Mouse (Mus musculus) central nervous system, embryonic 11.5 days (tissue): Measurements from ENCODE around the gene S100a2. TPM values are rescaled to one million over a fixed set of nuclear protein-coding genes. Genes with fewer than 3 reads are reported as not detected.

Experiments
- polyA plus RNA-seq: library from polyadenylated mRNA; depleted of rRNA; stranded (reverse); fragments of >200 nt; gene quantifications from 2 replicates; pipeline ENCODE4 v1.2.3, GENCODE M21; 2012; rRNA removed

The S100a2 gene
- polyA plus RNA-seq, result not detected in 2 replicates

GRCm38 (mm10) chr3:90589947-90590346 is at the start of gene S100a2:
S100a2 (plus strand) TSS chr3:90590247.

GRCm38 (mm10) chr3:90560008-90560628 is 29.9 kb upstream of the S100a2 start, which contains the start of gene S100a3:
S100a3 (plus strand) TSS chr3:90560578.

DNA sequence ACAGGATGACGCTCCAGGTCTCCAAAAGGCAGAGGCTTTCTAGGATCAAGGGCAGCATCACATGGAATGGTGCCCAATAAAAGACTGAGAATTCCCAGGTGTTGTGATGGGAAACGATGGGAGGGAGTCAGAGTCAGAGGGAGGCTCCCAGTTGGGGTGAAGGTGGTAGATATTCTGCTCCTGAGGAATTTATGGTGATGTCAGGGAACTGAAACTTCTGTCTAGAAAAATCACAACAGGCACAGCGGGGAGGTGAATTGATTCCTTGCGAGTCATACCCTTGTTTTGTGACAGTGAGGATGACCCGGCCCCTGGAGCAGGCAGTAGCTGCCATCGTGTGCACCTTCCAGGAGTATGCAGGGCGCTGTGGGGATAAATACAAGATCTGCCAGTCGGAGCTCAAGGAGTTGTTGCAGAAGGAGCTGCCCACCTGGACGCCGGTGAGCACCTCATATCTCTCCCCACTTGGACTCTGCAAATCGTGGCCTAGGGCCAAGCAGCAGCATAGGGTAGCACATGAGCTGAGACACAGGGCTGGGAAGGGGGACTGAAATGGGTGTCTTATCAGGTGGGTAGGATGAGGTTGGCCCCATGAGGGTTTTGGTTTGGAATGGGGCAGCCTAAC is 11.6 kb downstream of the S100a2 start, which contains the start of gene Gm42674:
Gene Gm42674, plus strand, starts transcription at position 419 of the 625 bp plus-strand sequence.

GRCm38 (mm10) chr3:90603623-90604022 is 13.6 kb downstream of the S100a2 start, which contains the start of gene S100a4:
S100a4 (plus strand) TSS chr3:90603771.

GRCm38 (mm10) chr3:90608223-90608622 is 18.2 kb downstream of the S100a2 start, which contains the start of gene S100a5:
S100a5 (plus strand) TSS chr3:90608523.

DNA sequence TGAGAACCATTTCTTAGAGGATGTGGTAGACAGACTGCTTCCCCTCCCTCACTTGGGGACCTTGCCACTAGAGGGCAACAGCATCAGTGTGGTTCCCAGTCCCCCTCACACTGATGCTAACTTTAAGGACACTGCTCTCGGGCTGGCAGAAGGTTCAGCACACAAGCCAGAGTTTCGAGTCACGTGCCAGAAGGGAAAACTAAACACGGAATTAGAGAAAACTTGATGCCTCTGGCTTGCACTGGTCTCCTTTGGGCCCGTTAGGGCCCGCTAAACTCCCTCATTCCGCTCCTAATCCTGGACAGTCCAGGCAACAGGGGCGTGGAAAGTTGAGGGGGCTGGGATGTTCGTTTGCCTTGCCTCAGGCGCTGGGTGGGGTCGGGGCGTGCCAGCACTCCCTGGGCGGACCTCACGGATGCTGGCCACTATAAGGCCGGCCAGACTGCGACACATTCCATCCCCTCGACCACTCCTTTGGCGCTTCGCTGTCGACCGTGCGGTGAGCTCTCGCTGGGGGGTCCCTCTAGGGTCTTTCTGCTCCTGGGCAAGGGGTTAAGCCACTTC is 22.8 kb downstream of the S100a2 start, which contains the start of gene S100a6:
Gene S100a6, plus strand, starts transcription at position 155 of the 564 bp plus-strand sequence.

Other genes starting within 250 kb of the S100a2 start
- gene Slc27a3, start 200.3 kb upstream of the S100a2 start, polyA plus RNA-seq, result 29.9 and 31.1 TPM in 2 replicates
- 48.4 and 57.9 TPM in 2 replicates for gene Ints3, start 156.6 kb upstream of the S100a2 start, polyA plus RNA-seq
- gene Npr1, start 124.4 kb upstream of the S100a2 start, polyA plus RNA-seq, result 6.0 and 11.9 TPM in 2 replicates
- 245 and 276 TPM in 2 replicates for gene Ilf2, start 114.1 kb upstream of the S100a2 start, polyA plus RNA-seq
- 23.3 and 41.3 TPM in 2 replicates for gene Snapin, start 99.2 kb upstream of the S100a2 start, polyA plus RNA-seq
- gene Chtop, start 80.7 kb upstream of the S100a2 start, polyA plus RNA-seq, result 208 and 235 TPM in 2 replicates
- 11.4 and 11.6 TPM in 2 replicates for gene S100a1, start 75.9 kb upstream of the S100a2 start, polyA plus RNA-seq
- gene S100a13, start 75.8 kb upstream of the S100a2 start, polyA plus RNA-seq, result 12.0 and 14.2 TPM in 2 replicates
- gene S100a14, start 63.4 kb upstream of the S100a2 start, polyA plus RNA-seq, result 0.05 TPM in 1 of 2 replicates, not detected in the other
- 21.0 and 26.2 TPM in 2 replicates for gene S100a16, start 53.0 kb upstream of the S100a2 start, polyA plus RNA-seq
- gene S100a3, start 29.7 kb upstream of the S100a2 start, polyA plus RNA-seq, result 0.04 TPM in 1 of 2 replicates, not detected in the other
- not detected in 2 replicates for gene Gm42674, start 11.7 kb downstream of the S100a2 start, polyA plus RNA-seq
- 2.1 and 2.6 TPM in 2 replicates for gene S100a4, start 13.5 kb downstream of the S100a2 start, polyA plus RNA-seq
- gene S100a5, start 18.3 kb downstream of the S100a2 start, polyA plus RNA-seq, result not detected in 2 replicates
- gene S100a6, start 22.6 kb downstream of the S100a2 start, polyA plus RNA-seq, result 14.9 and 15.9 TPM in 2 replicates
- gene S100a7a, start 63.8 kb downstream of the S100a2 start, polyA plus RNA-seq, result 0.04 and 0.06 TPM in 2 replicates
- 4.8 and 13.3 TPM in 2 replicates for gene S100a8, start 78.7 kb downstream of the S100a2 start, polyA plus RNA-seq
- 18.1 and 27.3 TPM in 2 replicates for gene S100a9, start 105.5 kb downstream of the S100a2 start, polyA plus RNA-seq
- gene Pglyrp4, start 136.7 kb downstream of the S100a2 start, polyA plus RNA-seq, result not detected in 2 replicates
- gene Gm5849, start 187.6 kb downstream of the S100a2 start, polyA plus RNA-seq, result not detected in 2 replicates